Mouse (Mus musculus) macrophage (primary cell): Measurements from ENCODE around the gene Olfr33. TPM values are rescaled to one million over a fixed set of nuclear protein-coding genes. Genes with fewer than 3 reads are reported as not detected.

Experiments used
- polyA plus RNA-seq: library from polyadenylated mRNA; stranded (reverse); fragments of 250-400 nt; gene quantifications from 3 replicates; pipeline ENCODE4 v1.2.4, GENCODE M21; 2018; ENCODE audit warnings: inconsistent platforms

The Olfr33 gene
- polyA plus RNA-seq, 1 experiment from 2014 or later: not detected

Other genes starting within 250 kb of the Olfr33 start
- gene Olfr543, start 237.4 kb downstream of the Olfr33 start, polyA plus RNA-seq: not detected in 3 replicates
- gene Olfr544, start 230.8 kb downstream of the Olfr33 start, polyA plus RNA-seq: not detected in 3 replicates
- not detected in 3 replicates for gene Olfr545, start 219.5 kb downstream of the Olfr33 start, polyA plus RNA-seq
- not detected in 3 replicates for gene Olfr547, start 184.3 kb downstream of the Olfr33 start, polyA plus RNA-seq
- not detected in 3 replicates for gene Olfr548-ps1, start 178.2 kb downstream of the Olfr33 start, polyA plus RNA-seq
- not detected in 3 replicates for gene Olfr549, start 169.2 kb downstream of the Olfr33 start, polyA plus RNA-seq
- 31.3 to 44.4 TPM (median 44.4 TPM) in 3 replicates for gene Trim21, start 153.6 kb downstream of the Olfr33 start, polyA plus RNA-seq
- not detected in 3 replicates for gene Olfr550, start 147.6 kb downstream of the Olfr33 start, polyA plus RNA-seq
- not detected in 3 replicates for gene Olfr551, start 127.2 kb downstream of the Olfr33 start, polyA plus RNA-seq
- gene Olfr552, start 121.3 kb downstream of the Olfr33 start, polyA plus RNA-seq: not detected in 3 replicates
- gene Olfr553, start 100.9 kb downstream of the Olfr33 start, polyA plus RNA-seq: not detected in 3 replicates
- gene Olfr554, start 80.6 kb downstream of the Olfr33 start, polyA plus RNA-seq: not detected in 3 replicates
- not detected in 3 replicates for gene Olfr555, start 60.2 kb downstream of the Olfr33 start, polyA plus RNA-seq
- gene Olfr556, start 54.2 kb downstream of the Olfr33 start, polyA plus RNA-seq: not detected in 3 replicates
- 2.3 to 3.3 TPM (median 2.8 TPM) in 3 replicates for gene Trim68, start 31.7 kb downstream of the Olfr33 start, polyA plus RNA-seq
- gene Olfr557, start 23.2 kb downstream of the Olfr33 start, polyA plus RNA-seq: not detected in 3 replicates
- gene Olfr558, start 16.9 kb downstream of the Olfr33 start, polyA plus RNA-seq: not detected in 3 replicates
- not detected in 3 replicates for gene Olfr559, start 8.4 kb upstream of the Olfr33 start, polyA plus RNA-seq
- not detected in 3 replicates for gene Olfr560, start 40.3 kb upstream of the Olfr33 start, polyA plus RNA-seq
- gene Olfr78, start 40.4 kb upstream of the Olfr33 start, polyA plus RNA-seq: not detected in 3 replicates
- not detected in 3 replicates for gene Olfr561, start 52.2 kb upstream of the Olfr33 start, polyA plus RNA-seq
- gene Olfr564, start 84.4 kb upstream of the Olfr33 start, polyA plus RNA-seq: not detected in 3 replicates
- gene Olfr566, start 139.7 kb upstream of the Olfr33 start, polyA plus RNA-seq: not detected in 3 replicates
- gene Olfr568, start 158.1 kb upstream of the Olfr33 start, polyA plus RNA-seq: not detected in 3 replicates
- not detected in 3 replicates for gene Olfr569, start 171.8 kb upstream of the Olfr33 start, polyA plus RNA-seq
- not detected in 3 replicates for gene Olfr570, start 175.5 kb upstream of the Olfr33 start, polyA plus RNA-seq
- not detected in 3 replicates for gene Olfr571, start 198.5 kb upstream of the Olfr33 start, polyA plus RNA-seq
- not detected in 3 replicates for gene Olfr572, start 205.3 kb upstream of the Olfr33 start, polyA plus RNA-seq
- gene Olfr573-ps1, start 223.5 kb upstream of the Olfr33 start, polyA plus RNA-seq: not detected in 3 replicates
- gene Olfr574, start 229.4 kb upstream of the Olfr33 start, polyA plus RNA-seq: not detected in 3 replicates
- gene Olfr575, start 239.7 kb upstream of the Olfr33 start, polyA plus RNA-seq: not detected in 3 replicates
- not detected in 3 replicates for gene Olfr576, start 243.6 kb upstream of the Olfr33 start, polyA plus RNA-seq